Mouse (Mus musculus): Measurements from ENCODE around the gene Gtf3c1.

The Gtf3c1 gene

GRCm38 (mm10) chr7:125707186-125707585 lies 394 bp downstream of the Gtf3c1 start:
- no peak for DNase-seq (ENCODE audit: low read depth, low spot score)

DNA sequence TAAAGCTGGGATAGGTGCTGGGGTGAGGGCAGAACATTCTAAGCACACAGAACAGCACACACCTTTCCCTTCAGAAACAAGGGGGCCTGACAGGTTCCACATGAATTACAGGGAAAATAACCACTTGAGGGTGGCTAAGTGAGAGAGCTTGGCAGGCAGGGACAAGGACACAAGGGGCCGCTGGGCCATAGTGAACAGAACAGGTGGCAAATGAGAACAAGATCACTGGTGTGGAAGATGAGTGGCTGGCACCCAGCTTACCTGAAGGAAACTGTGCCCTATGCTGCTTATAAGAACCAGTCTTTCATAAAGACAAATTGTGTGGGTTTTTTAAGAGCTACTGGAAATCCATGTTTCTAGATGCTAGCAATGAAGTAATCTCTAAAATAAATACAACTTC lies 4.8 kb downstream of the Gtf3c1 start:
- no peak for DNase-seq (ENCODE audit: low read depth, low spot score)

DNA sequence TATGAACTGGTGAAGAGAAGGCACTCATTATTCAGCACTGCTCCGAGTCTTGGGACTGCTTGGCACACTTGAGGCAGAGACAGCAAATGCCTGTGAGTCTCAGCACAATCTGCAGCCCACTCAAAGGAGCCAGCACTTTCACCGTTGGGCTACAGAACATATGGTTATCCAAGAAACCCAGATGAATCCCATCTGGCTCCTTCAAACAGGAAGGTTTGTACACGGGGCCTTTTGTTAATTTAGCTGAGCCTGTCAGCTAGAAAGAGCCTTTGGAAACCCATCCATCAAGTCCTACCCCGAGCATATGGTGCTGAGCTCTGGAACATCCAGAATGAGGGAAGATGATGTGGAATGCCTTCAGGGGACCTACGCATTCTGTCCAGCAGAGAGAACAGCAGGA lies 13.5 kb downstream of the Gtf3c1 start:
- DNase-seq (ENCODE audit: low read depth, low spot score) = peak; percentile 12

GRCm38 (mm10) chr7:125690516-125690915 lies 17.1 kb downstream of the Gtf3c1 start:
- no peak for DNase-seq (ENCODE audit: low read depth, low spot score)

- no peak for DNase-seq (ENCODE audit: low read depth, low spot score)
Measured at GRCm38 (mm10) chr7:125679936-125680335, 27.6 kb downstream of the Gtf3c1 start.

GRCm38 (mm10) chr7:125678756-125679155 lies 28.8 kb downstream of the Gtf3c1 start:
- no peak for DNase-seq (ENCODE audit: low read depth, low spot score)

GRCm38 (mm10) chr7:125674916-125675315 lies 32.7 kb downstream of the Gtf3c1 start:
- no peak for DNase-seq (ENCODE audit: low read depth, low spot score)

DNA sequence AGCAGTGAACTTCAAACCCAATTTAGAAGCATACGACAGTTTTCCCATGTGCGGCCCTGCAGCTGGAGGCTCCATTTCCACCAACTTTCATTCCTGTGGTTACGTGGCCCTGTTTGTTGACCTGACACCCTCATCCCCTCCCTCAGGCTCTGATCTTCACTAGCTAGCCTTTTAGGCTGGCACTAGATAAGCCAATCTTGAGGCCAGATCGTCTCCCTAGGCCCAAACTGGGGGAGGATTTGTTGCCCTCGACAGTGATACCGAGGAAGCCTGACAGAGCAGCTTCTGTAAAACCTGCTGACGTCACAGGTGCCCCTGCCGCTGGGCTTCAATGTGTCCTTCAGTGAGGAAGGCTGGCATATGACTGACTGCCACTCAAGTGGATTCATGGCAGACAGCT lies 36.2 kb downstream of the Gtf3c1 start:
- DNase-seq (ENCODE audit: low read depth, low spot score) = no peak

GRCm38 (mm10) chr7:125670865-125671264 lies 36.7 kb downstream of the Gtf3c1 start:
- DNase-seq (ENCODE audit: low read depth, low spot score) = no peak

DNA sequence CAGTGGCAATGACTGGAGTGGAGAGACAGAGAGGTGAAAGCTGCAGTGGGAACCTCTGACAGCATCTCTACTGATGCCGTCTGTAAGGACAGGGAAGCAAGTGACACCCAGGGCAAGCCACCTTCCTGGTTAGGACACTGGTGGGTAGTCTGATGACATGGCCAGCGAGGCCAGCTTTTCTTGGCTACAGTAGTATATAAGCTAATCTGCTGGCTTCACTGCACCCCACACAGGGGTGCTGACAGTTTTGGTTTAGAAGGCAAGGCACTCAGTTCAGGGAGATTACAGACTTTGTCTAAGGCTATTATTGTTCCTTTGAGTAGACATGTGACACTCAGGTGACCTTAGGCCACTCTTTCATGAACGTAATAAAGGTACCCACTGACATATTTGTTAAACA lies 43.9 kb downstream of the Gtf3c1 start:
- no peak for DNase-seq (ENCODE audit: low read depth, low spot score)

DNA sequence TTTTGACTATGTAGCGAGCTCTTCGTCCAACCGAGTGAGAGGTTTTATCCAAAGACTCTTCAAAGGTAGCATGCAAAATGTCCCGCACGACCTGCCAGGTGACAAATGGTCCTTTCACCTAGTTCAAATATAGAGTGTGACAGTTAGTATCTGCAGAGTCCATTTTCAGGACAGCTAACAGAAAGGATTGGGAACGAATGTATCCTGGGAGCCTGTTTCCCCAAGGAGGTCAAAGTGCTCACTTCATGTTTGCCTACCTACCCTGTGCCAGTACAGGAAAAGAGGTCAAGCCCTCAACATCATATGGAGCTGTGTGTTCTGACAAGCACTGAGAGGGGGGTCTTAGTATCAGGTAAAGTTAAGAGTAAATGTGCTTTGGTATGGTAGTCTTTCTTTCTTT lies 50.1 kb downstream of the Gtf3c1 start:
- DNase-seq (ENCODE audit: low read depth, low spot score) = no peak

DNA sequence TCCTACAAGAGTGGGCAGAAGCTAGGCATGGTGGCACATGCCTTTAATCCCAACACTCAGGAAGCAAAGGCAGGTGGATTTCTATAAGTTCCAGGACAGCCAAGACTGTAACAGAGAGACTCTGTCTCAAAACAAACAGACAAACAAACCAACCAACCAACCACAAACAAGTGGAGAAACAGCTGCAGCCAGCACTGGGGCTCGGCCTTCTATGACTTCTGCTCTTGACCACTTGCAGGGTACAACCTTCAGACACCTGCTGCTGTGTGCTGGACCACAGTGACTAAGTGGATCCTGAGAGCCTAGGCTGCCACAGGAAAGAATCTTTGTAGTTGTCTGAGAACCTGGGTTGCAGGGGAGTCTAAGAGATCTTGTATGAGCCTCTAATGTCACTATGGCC lies 58.6 kb downstream of the Gtf3c1 start:
- DNase-seq (ENCODE audit: low read depth, low spot score) = no peak

DNA sequence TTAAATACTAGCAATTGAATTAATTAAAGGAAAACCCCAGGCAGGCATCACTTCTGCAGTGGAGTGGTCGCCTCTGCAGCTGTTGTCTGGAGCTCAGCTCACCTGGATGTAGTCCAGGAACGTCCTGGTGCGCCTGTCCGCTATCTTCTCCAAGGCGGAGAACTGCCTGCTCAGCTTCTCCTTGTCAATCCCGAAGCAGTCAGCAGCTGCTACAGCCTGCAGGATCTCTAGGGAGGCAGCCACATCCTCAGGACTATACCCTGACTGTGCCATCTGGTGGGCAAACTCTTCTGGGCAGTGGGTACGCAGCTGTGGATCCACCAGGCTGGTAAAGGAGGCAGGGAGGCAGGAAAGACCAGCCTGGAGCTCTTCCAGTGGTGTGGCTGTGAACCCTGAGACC lies 62.2 kb downstream of the Gtf3c1 start:
- DNase-seq (ENCODE audit: low read depth, low spot score) = no peak

GRCm38 (mm10) chr7:125643880-125644279 lies 63.7 kb downstream of the Gtf3c1 start:
- DNase-seq (ENCODE audit: low read depth, low spot score) = no peak

- DNase-seq (ENCODE audit: low read depth, low spot score) = peak; percentile 28
Measured at GRCm38 (mm10) chr7:125638870-125639386, 68.7 kb downstream of the Gtf3c1 start.

GRCm38 (mm10) chr7:125638376-125638775 lies 69.2 kb downstream of the Gtf3c1 start:
- no peak for DNase-seq (ENCODE audit: low read depth, low spot score)

DNA sequence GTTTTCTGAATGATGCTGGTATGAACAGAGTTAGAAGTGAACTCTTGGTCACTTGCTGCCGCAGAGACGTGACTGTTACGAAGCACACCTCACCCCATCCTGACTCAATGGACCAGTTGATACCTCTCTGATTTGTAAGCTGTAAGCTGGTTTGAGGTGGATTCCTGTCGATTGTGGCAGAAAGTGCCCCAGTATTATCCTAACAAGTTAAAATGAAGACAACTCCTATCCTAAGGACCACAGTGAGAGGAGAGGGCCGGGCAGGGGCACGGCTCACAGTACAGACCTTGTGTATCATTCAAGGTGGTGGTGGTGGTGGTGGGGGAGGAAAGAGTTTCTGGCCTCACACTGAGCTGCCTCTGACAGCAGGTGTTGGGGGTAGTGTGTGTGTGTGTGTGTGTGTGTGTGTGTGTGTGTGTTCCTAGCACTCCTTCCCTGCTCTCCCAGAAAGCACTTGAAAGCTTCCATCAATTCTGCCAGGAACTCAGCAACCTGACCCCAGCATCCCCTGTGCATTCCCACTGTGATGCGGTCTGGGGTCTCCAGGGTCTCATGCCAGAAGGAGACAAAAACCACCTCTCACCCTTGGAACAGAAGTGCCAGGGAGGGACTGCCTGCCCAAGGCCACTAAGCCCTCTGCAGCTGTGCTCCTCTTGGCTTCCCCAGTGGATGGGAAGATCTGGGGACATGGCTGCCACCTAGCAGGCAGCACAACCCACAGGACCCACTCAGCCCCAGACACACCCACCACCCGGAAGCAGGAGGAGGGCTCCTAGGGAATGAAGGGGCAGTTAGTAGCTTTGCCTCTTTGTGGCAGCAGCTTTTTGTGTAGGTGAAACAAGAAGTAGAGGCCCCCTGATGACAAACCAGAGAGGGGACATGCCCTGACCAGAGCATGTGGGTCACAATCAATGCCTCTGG lies 70.1 kb downstream of the Gtf3c1 start:
- no peak for DNase-seq (ENCODE audit: low read depth, low spot score)

DNA sequence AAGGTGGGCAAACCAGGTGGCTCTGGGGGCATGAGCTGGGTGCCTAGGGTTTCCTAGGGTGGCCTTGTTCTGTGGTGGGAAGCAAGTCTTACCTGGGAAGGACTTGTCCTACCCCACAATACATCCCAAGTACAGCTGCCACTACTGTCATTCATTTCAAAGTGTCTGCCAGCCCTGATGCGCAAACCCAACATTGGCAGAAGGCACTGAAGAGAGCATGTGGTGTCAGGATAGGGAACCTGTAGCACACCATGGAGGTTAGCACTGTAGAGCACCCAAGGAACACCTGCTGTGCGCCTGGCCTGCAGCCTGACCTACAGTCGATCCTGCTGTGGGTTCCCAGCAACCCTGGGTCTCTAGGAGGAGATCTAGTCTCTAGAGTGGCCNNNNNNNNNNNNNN lies 76.6 kb downstream of the Gtf3c1 start:
- no peak for DNase-seq (ENCODE audit: low read depth, low spot score)

DNA sequence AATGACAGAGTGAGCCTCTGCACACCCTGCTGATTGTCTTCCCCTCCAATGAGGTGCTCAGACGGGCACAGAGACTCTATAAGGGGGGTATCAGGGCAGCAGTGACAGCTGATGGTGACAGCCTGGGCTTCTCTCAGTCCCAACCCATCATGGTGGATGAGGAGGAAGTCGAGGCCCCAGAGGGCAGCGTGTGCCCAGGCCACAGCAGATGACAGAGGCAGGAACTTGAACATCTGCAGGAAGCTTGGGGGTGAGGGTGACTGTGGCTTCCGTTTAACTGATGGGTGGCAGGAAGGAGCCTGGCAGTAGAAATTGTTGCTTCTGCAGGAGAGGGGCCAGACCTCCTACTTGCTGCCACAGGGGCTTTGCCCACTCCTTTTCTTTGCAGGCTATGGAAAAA lies 77.3 kb downstream of the Gtf3c1 start:
- DNase-seq (ENCODE audit: low read depth, low spot score) = no peak

GRCm38 (mm10) chr7:125625829-125626228 lies 81.8 kb downstream of the Gtf3c1 start:
- DNase-seq (ENCODE audit: low read depth, low spot score) = no peak

DNA sequence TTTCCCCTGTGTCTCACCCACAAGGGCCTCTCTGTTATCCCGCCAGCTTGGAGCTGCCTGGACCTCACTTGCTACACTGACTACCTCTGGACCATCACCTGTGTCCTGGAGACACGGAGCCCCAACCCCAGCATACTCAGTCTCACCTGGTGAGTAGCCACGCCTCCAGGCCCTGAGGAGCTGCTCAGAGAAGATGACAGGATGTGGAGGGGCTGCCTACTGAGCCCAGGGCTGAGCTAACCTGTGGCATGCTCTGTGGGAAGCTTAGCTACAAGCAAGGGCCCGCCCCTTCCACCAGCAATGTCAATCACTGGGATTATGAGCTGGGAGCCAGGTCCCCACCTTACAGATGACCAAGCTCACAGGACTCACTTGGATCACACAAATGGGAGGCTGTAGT lies 82.4 kb downstream of the Gtf3c1 start:
- DNase-seq (ENCODE audit: low read depth, low spot score) = no peak

- no peak for DNase-seq (ENCODE audit: low read depth, low spot score)
Measured at GRCm38 (mm10) chr7:125622741-125623685, 84.6 kb downstream of the Gtf3c1 start.
